Mouse (Mus musculus) stomach, postnatal 0 days (tissue): ENCODE measurements around the gene Pbx2.

ENCODE experiments used
- CTCF ChIP-seq: IDR thresholded peaks from 2 replicates; pipeline ENCODE4 v1.5.1; 2016; ENCODE audit warnings: antibody characterized with exemption, low read depth, mild to moderate bottlenecking, moderate library complexity
- EP300 ChIP-seq: optimal IDR thresholded peaks from 2 replicates; pipeline ENCODE3; 2016; ENCODE audit warnings: antibody characterized with exemption

DNA sequence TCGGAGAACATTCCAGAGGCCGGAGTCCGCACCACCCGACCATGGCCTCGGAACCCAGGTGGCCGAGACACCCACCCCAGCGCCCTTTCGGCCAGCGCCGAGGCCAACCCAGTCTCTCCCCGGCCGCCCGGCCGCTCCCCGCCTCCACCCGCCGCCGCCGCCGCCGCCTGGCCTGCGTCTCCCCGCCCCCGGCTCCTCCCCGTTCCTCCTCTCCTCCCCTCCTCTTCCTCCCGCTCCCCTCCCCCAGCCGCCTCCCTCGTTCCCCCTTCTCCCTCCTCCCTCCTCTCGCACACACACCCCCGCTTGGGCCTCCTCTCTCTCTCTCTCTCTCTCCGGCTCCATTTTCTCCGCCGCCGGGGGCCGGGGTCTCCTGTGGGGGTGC is 919 bp downstream of the Pbx2 start:
- TF ChIP-seq CTCF (no peak), EP300 (no peak)
